Mouse (Mus musculus): Measurements from ENCODE around the gene Oca2. TPM values are rescaled to one million over a fixed set of nuclear protein-coding genes. Genes with fewer than 3 reads are reported as not detected.

The Oca2 gene
- polyA plus RNA-seq, 1 experiment, result not detected

DNA sequence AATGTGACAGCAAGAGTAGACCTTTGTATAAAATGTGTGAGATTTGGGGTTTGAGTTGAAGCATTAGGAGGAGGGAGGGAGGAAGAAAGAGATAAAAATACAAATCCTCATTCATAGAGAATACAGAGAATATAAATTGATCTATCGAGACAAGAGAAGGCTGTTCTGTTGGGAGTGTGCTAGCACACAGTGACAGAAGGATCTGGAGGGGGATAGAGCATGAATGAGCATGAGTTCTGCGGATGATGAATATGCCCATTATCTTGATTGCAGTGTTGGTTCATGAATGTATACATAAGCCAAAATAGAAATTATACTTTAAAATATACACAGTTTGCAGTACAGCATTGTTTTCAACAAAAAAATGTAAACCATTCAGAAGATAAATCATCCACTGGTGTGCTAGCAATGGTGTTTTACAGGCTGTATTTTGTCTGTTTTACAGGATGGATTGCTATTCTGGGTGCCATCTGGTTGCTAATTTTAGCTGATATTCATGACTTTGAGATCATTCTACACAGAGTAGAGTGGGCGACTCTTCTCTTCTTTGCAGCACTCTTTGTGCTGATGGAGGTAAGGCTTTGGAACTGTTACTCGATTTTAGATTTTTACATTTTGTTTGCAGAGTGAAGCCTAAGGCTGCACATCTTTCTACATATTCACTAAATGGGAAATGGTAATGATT, 117.2 kb downstream of the Oca2 start:
- no peak for DNase-seq
- TF ChIP-seq POLR2A (IDR thresholded peaks at IDR 0.05; ENCODE audit: borderline replicate concordance, extremely low read depth, low read depth, low read length), result no peak
- Histone ChIP-seq H3K4me1 (ENCODE audit: control insufficient read depth, insufficient read depth, low read length) (no peaks in the 10 kb centered on the region), H3K4me3 (replicated peaks; ENCODE audit: extremely low read depth, low read depth, low read length) (no peak overlapping the region)
- 67% methylated on average over 4 of the region's 4 CpGs for WGBS

DNA sequence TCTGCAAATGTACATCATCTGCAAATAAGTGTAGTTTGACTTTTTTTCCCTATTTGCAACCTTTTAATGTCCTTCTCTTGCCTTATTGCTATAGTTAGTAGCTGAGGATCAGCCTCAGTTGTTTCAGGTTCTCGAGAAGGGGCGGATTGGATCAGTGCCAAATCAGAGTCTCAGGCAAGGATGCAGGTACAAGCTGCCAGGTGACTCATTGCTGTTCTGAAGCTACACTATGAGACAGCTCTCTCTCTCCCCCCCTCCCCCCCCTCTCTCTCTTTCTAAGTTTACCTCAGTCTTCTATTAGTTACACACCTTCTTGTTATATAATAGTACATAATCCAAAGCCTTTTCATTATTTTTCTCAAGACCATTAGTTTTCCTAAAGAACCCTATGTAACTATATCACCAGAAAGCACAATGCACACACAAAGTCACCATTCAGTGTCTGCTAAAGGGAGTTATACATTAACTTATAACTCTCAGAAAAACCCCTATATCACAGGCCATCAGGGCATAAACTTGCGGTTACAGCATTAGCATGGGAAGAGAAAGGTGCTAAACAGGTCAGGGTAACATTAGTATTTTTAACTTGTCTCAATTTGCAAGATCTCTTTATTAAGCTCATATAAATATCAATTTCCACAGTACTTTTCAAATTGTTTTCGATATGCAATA, 142.3 kb downstream of the Oca2 start:
- TF ChIP-seq POLR2A (IDR thresholded peaks at IDR 0.05; ENCODE audit: borderline replicate concordance, extremely low read depth, low read depth, low read length), result no peak
- no peak for TF ChIP-seq CTCF (IDR thresholded peaks at IDR 0.05; ENCODE audit: insufficient read depth, low read length)
- 70% methylated on average over 4 of the region's 4 CpGs for WGBS
- Histone ChIP-seq H3K4me3 (replicated peaks; ENCODE audit: extremely low read depth, low read depth, low read length) (no peak overlapping the region), H3K4me1 (ENCODE audit: control insufficient read depth, insufficient read depth, low read length) (no peaks in the 10 kb centered on the region)
- no peak for DNase-seq

DNA sequence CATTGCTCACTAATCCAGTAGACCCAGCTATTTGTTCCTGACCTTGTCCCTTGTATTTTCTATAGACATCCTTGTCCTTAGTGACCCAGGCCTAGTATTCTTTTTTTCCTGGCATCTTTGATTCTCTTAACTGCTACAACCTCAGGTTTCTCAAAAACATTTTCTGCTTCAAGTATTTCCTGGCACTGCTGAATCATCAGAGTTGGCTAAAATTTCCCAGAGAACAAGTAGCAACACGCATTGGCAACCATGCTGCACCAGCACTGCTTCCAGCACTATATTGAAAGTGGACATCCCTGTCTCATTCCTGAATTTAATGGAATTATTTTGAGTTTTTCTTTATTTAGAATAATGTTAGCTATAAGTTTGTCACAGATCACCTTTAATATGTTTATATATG, 143.1 kb downstream of the Oca2 start:
- no peak for TF ChIP-seq CTCF (IDR thresholded peaks at IDR 0.05; ENCODE audit: insufficient read depth, low read length)
- no peak for TF ChIP-seq POLR2A (IDR thresholded peaks at IDR 0.05; ENCODE audit: borderline replicate concordance, extremely low read depth, low read depth, low read length)
- WGBS, result 69% methylated on average over 1 of the region's 1 CpGs
- no peak overlapping the region for H3K4me3 ChIP-seq (replicated peaks; ENCODE audit: extremely low read depth, low read depth, low read length)
- DNase-seq, result no peak
- no peaks in the 10 kb centered on the region for H3K4me1 ChIP-seq (ENCODE audit: control insufficient read depth, insufficient read depth, low read length)

DNA sequence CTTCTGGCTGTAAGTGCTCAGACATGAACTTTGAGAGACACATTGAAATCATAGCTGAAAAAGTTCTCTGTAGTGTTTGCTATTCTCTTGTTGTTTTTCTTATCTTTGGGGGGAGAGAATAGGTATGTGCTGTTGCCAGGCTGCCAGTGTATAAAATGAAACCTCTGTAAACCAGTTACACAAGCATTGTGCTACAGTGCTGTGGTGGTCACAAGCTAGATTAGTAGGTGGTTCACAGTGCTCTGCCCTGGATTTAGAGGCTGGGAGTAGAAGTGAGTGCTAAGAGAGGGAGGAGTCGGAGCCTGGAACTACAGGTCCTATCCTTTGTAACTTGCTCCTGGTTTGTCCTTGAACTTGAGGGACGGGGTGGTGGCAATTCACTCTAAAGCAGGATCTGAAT, 148.7 kb downstream of the Oca2 start:
- 40% methylated on average over 2 of the region's 2 CpGs for WGBS
- Histone ChIP-seq H3K4me3 (replicated peaks; ENCODE audit: extremely low read depth, low read depth, low read length) (no peak overlapping the region), H3K4me1 (ENCODE audit: control insufficient read depth, insufficient read depth, low read length) (no peaks in the 10 kb centered on the region)
- no peak for DNase-seq
- no peak for TF ChIP-seq POLR2A (IDR thresholded peaks at IDR 0.05; ENCODE audit: borderline replicate concordance, extremely low read depth, low read depth, low read length)
- TF ChIP-seq CTCF (IDR thresholded peaks at IDR 0.05; ENCODE audit: insufficient read depth, low read length), result no peak

DNA sequence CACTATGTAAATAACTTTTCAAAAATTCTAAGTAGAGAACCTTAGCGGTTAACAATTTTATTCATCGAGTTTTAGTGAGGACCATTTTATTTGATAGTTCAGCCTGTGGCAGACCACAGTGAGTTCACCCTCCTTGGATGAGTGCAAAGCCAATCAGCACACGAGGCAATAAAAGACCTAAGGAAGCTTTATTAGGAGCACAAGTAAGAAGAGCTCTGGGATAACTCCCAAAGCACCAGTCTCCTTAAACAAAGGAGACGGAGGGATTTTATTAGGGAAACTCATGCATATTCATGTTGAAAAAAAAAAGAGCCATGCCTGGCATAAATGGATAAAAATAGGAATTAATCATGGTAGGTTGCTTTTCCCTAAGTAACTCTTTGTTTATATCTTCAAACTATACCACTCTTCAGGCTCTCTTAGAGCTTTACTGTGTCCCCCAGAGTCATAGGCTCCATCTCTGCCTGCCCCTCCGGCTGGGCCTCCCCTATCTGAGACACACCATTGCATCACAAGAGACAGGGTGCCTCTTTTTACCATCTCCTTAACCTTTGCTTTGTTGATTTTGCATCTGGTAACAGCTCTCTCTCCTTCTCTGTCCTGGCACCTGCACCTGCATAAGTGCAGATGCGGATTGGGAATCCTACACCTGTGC, 178.7 kb downstream of the Oca2 start:
- Histone ChIP-seq H3K4me1 (ENCODE audit: control insufficient read depth, insufficient read depth, low read length) (no peaks in the 10 kb centered on the region), H3K4me3 (replicated peaks; ENCODE audit: extremely low read depth, low read depth, low read length) (no peak overlapping the region)
- 65% methylated on average over 6 of the region's 6 CpGs for WGBS
- TF ChIP-seq CTCF (IDR thresholded peaks at IDR 0.05; ENCODE audit: insufficient read depth, low read length) (no peak), POLR2A (IDR thresholded peaks at IDR 0.05; ENCODE audit: borderline replicate concordance, extremely low read depth, low read depth, low read length) (no peak)
- DNase-seq, result no peak

DNA sequence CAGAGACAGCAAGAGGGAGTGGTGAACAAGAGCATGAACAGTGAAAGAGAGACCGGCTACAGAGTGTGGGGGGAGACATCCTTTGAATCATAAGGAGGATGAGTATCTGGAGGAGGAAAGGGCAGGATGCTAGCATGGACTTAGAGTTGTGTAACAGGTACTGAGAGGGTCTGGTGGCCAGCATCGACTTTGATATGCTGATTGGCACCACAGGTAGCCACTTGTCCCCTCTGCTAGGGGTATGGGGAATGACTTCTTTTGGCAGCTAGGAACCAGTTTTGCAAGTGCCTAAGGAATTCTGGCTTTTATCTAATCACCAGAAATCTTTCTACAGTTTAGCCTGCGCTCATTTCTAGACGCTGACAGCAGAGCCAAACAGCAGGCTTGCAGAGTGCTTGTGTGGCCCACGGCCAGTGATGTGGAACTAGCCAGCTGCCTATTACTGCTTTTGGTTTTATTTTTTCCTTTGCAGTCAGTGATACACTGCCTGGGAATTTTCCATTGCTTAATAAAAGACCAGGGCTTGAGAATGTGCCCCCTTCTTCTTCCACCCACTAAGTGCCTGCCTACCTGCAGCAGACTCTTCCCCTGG, 179.8 kb downstream of the Oca2 start:
- peak; percentile 3 for DNase-seq
- TF ChIP-seq POLR2A (IDR thresholded peaks at IDR 0.05; ENCODE audit: borderline replicate concordance, extremely low read depth, low read depth, low read length) (no peak), CTCF (IDR thresholded peaks at IDR 0.05; ENCODE audit: insufficient read depth, low read length) (no peak)
- Histone ChIP-seq H3K4me1 (ENCODE audit: control insufficient read depth, insufficient read depth, low read length) (no peaks in the 10 kb centered on the region), H3K4me3 (replicated peaks; ENCODE audit: extremely low read depth, low read depth, low read length) (no peak overlapping the region)
- 17% methylated on average over 5 of the region's 5 CpGs for WGBS

DNA sequence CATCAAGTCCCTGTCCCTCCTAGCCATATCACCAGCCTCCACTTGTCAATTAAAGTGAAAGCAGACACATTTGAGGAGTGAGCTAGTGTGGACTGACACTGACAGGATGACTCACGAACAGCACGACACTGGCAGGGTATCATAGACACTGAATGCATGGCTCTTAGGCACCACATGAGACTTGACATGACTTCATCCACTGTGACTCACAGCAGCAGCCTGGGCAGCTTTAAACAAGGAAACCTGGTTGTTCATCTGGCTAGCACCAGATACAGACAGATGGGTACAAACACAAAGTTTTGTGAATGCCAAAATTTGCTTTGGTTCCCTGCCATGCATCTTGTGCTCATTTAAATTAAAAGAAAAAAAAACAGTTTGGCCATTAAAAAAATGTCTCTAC, 182.4 kb downstream of the Oca2 start:
- TF ChIP-seq CTCF (IDR thresholded peaks at IDR 0.05; ENCODE audit: insufficient read depth, low read length) (no peak), POLR2A (IDR thresholded peaks at IDR 0.05; ENCODE audit: borderline replicate concordance, extremely low read depth, low read depth, low read length) (no peak)
- Histone ChIP-seq H3K4me1 (ENCODE audit: control insufficient read depth, insufficient read depth, low read length) (no peaks in the 10 kb centered on the region), H3K4me3 (replicated peaks; ENCODE audit: extremely low read depth, low read depth, low read length) (no peak overlapping the region)
- no peak for DNase-seq
- WGBS, result 53% methylated on average over 2 of the region's 2 CpGs

DNA sequence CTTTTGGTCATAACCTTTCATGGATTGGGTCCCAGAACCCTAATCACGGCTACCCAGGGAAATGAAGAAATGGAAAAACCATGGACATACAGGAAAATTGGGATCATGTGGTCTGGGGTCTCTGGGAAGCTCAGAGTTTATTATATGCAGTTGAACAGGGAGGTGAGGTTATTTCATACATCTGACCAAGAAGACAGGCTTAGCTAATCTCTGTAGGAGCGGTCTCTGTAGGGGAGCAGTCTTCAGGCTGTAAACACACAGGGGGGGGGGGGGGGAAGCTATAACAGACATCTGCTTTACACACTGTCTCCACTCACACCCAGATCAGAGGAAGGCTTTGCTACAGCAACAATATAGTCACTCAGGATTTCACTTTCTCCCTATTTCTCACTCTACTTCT, 184.0 kb downstream of the Oca2 start:
- no peak for DNase-seq
- TF ChIP-seq CTCF (IDR thresholded peaks at IDR 0.05; ENCODE audit: insufficient read depth, low read length) (no peak), POLR2A (IDR thresholded peaks at IDR 0.05; ENCODE audit: borderline replicate concordance, extremely low read depth, low read depth, low read length) (no peak)
- 84% methylated on average over 2 of the region's 2 CpGs for WGBS
- Histone ChIP-seq H3K4me1 (ENCODE audit: control insufficient read depth, insufficient read depth, low read length) (no peaks in the 10 kb centered on the region), H3K4me3 (replicated peaks; ENCODE audit: extremely low read depth, low read depth, low read length) (no peak overlapping the region)

DNA sequence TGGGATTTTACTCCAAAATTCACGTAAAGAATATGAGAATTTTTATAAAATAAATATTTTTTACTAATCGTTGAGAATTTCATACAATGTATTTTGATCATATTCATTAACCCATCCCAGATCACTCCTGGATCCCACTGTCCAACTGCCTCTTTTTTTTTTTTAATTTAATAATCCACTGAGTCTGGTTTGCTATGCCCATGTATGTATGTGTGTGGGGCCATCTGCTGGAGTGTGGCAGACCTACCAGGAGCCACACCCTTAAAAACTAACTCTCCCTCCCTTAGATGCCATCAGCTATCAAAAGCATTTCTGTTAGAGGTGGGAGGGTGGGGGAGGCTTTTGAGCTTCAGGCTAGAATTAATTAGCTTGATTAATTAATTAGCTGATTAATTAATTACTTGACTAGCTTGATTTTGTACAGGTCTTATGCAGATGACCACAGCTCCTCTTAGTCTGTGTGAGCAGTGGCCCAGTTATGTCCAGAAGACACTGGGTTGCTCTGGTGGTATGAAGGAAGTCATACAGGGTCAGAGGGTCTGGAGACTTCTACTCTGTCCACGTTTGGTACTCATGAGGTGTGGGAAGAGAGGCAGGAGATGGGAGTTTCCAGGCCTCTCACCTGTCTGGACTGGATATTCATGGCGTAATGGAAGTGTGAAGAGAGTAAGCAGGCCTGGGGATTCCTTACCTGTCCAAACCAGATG, 221.4 kb downstream of the Oca2 start:
- WGBS, result 61% methylated on average over 4 of the region's 4 CpGs
- TF ChIP-seq POLR2A (IDR thresholded peaks at IDR 0.05; ENCODE audit: borderline replicate concordance, extremely low read depth, low read depth, low read length) (no peak), CTCF (IDR thresholded peaks at IDR 0.05; ENCODE audit: insufficient read depth, low read length) (no peak)
- H3K4me1 ChIP-seq (ENCODE audit: control insufficient read depth, insufficient read depth, low read length), result no peaks in the 10 kb centered on the region
- DNase-seq, result no peak
- no peak overlapping the region for H3K4me3 ChIP-seq (replicated peaks; ENCODE audit: extremely low read depth, low read depth, low read length)
